Mouse (Mus musculus): ENCODE results near the gene Krt9.
"Not testable (repeated sequence)": the region's sequence is repeated elsewhere in the genome, so short reads cannot be mapped to it uniquely, and the experiment has no call there.

The Krt9 gene

GRCm38 (mm10) chr11:100192992-100193391, at the start of gene Krt9:
Krt9 (minus strand) TSS chr11:100193246.
- in situ Hi-C loops (cut with MseI, MboI), result no loop called here

- in situ Hi-C loops (cut with MseI, MboI), result not testable (repeated sequence)
Measured at GRCm38 (mm10) chr11:100240272-100240671, 47.2 kb upstream of the Krt9 start.

DNA sequence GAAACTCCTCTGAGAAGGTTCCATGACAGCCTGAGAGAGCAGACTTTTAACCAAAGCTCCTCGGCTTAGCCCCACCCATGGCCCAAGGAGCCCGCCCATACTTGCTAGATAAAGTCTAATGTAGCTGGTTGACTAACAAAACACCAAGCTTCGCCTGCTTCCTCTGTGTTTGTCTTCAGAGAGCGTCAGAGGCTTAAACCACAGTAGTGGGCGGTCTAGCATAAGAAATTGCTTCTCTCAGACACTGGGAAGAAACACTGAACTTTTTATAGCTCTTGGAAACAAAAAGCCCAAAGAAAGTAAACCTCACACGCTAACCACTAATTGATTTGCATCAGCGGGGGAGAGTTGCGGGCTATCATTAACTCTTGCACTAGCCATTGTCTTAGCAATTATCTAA, 28.7 kb upstream of the Krt9 start:
- in situ Hi-C loops (cut with MseI, MboI), result no loop called here

DNA sequence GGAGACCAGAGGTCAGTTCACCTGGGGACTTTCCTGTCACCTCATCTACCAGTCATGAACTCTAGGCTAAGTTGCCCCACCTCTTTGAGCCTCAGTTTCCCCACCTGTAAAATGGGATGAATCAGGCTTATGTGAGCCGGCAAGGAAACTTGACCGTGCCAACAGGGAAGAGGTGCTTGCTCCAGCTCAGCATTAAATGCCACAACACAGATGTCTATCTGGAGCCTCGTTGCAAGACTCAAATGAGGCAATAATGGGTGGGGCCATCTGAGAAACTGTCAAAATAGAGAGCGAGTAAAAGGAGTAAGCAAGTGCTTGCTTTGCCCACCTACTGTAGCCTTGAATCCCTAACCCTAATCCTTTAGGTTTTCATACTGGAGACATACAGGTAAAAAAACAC, 26.3 kb upstream of the Krt9 start:
- in situ Hi-C loops (cut with MseI, MboI), result no loop called here

DNA sequence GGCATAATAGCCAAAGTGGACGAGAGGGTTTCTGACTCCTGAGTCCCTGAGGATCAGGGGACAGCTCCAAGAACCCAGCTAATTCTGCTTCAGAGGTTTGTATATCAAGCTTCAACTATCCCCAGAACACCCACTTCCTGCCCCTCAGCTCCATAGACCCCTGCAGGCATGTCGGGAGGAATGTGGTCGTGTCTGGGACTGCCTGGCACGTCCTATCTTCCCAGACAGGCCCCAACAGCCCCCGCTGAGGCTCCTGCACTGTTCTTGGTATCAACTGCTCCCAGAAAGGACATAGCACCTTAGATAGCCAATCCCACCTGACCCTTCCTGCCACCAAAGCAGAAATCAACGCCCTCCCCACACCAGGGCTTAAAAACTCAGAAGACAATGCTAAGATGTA, 15.5 kb upstream of the Krt9 start:
- in situ Hi-C loops (cut with MseI, MboI), result no loop called here

GRCm38 (mm10) chr11:100207498-100207897, 14.5 kb upstream of the Krt9 start, which contains the start of gene Krt14:
Krt14 (minus strand) TSS chr11:100207548.
- in situ Hi-C loops (cut with MseI, MboI), result no loop called here

DNA sequence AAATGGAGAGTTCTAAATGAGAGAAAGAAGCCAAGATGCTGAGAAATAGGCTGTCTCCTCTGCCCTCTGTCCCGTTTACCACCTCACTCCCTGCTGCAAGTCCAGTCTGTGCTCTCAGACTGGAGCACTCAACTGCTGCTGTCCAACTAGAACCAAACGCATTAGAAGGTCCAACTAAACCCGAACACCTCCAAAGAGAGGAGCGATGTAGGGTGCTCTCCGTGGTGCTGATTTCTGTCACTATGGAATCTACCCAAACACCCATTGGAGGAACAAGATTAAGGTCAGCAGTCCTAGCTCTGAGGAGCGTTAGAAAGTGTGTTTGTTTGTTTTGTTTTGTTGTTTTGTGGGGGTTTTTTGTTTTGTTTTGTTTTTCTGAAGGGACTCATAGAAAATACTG, 10.4 kb upstream of the Krt9 start:
- in situ Hi-C loops (cut with MseI, MboI), result no loop called here

GRCm38 (mm10) chr11:100202906-100203305, 9.9 kb upstream of the Krt9 start:
- in situ Hi-C loops (cut with MseI, MboI), result no loop called here

DNA sequence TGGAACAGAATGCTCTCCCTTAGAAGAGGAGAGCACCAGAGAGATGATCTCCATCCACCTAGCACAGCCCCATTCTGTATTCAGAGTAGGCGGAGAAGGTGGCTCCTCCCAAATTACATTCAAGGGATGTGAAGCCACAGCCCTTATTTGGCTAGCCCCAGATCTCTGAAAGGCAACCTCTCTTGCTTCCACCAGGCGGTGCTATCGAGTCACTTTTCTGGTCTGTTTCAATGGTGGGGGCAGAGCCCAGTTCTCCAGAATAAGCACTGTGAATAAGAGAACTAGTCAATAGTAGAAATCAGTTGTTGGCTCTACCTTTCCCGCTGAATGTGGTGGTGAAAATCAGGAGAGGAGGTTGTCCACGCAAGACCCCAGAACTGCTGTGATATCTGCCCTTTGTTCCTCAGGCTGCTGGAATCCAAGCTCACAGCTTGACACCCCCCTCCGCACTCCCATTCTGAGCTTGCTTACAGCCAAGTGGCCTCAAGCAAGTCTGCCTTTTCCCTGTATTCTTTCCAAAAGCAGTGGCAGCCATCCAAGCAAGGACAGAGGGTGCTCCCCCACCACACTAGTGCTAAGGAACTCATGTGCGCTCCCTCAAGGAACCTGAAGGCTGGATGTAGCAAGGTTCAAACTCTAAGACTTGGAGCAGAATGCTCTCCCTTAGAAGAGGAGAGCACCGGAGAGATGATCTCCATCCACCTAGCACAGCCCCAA, 7.2 kb upstream of the Krt9 start:
- in situ Hi-C loops (cut with MseI, MboI), result no loop called here

DNA sequence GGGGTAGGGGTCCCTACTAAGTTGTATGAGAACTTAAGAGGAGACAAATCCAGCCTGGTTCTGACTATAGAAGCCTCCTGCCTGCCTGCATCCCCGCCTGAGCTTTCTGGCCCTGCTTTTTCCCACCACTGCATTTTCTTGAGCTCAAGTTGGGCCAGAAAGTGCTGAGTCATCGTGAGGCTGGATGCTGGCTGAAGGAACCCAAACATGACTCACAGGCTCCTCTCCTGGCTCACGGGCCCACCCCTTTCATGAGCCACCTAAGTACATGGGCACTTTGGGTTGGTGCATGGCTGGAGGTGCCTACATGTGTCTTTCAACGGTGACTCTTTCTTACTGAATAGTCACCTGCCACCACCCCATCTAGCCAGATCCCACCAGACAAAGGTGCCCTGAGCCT, 5.6 kb upstream of the Krt9 start:
- in situ Hi-C loops (cut with MseI, MboI), result no loop called here

DNA sequence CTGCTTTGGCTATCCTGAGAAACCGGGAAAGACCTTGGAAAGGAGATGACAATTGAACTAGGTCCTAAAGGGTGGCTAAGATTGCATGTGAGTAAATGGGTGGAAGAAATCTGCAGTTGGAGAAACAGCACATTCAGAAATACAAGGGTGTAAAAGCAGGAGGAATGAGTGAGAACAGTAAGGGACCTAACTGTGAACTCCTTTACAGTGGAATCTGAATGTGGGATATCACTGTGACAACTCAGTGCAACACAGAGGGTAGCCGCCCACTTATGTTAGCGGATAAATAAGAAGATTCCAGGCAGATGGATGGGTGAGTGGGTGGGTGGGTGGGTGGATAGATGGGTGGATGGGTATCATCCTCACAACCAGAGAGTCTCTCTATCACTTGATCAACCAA, 1.2 kb downstream of the Krt9 start:
- in situ Hi-C loops (cut with MseI, MboI), result no loop called here

DNA sequence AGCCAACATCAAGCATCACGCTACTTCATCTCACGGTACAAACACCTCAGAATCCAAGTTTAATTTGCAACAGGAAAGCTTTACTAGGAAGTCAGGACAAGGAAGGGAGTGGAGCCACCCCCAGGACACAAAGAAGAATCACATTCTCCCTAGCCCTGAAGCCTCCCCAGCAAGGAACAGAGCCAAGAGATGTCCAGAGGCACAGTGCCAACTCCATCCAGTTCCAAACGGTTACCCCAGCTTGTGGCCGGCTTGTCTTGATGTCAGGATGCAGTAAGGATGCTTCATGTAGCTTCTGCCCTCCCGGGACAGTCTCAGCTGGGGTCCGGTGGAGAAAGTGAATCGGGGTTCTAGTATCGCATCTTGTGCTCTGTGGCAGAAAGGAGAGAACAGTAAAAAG, 6.3 kb downstream of the Krt9 start:
- in situ Hi-C loops (cut with MseI, MboI), result no loop called here

DNA sequence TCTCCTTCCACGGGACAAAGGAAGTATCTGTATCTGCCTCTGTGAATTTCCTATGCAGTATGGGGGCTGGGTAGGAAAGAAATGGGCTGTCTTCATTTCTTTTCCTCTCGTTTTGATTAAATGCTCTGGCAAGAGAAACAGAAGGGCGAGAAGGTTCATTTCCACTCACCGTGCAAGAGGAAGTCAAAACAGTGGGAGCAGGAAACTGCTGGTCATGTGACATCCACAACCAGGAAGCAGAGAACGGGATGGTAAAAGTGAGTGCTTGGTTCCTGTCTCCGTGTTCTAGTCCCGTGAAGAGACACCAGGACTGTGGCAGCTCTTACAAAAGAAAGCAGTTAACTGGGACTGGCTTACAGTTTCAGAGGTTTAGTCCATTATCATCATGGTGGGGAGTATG, 11.3 kb downstream of the Krt9 start:
- in situ Hi-C loops (cut with MseI, MboI), result no loop called here

DNA sequence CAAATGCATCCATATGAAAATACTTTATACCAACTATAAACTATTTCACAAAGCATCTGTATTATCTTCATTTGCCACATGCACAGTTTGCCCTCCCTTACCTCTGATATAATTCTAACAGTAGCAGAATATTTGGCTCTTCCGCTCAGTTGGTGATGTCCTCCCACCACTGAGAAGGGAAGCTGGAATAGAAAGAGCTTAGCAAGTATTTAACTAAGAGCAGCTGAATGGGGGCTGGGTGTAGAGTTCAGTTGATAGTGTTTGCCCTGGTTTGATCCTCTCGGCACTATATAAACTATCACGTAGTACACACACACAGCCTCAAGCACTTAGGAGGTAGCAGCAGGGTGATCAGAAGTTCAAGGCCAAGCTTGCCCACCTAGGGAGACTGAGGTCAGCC, 13.8 kb downstream of the Krt9 start:
- in situ Hi-C loops (cut with MseI, MboI), result loop anchor here in 1 of 2 experiments (10.0 kb wide), 1 partner anchor 106 kb away; no protein-coding TSS in a partner anchor

DNA sequence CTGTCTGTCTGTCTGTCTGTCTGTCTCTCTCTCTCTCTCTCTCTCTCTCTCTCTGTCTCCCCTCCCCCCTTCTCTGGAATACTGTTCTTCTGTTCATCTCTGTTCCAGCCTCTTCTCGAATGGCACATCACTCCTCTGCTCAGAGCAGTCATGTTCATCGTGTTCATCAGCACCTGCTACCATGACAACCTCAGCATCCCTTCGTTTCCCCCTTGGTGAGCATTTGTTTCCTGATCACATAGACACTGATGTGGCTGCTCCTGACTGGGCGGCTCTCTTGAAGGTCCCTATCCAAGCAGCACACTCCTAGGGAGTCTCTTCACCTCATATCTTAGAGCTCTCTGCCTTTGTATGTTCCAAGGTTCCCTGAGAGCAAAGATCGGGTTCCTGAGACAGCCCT, 14.7 kb downstream of the Krt9 start:
- in situ Hi-C loops (cut with MseI, MboI), result loop anchor here in 1 of 2 experiments (10.0 kb wide), 1 partner anchor 106 kb away; no protein-coding TSS in a partner anchor

DNA sequence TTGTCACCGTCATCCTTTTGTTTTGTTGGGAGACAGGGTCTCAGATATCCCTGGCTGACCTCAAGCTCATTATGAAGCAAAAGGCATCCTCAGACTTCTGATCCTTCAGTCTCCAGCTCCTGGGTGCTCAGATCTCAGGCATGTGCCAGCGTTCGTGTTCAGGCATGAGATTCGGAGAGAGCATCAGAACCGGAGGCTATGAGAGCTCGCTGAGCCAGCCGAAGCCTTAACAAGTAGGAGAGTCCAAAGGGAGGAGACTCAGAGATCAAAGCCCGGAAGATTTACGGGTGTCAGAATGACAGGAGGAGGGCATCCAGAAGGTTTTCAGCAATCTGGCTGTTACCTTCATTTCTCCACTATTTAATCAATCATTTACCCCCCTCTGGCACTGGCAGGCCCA, 16.3 kb downstream of the Krt9 start:
- in situ Hi-C loops (cut with MseI, MboI), result loop anchor here in 1 of 2 experiments (10.0 kb wide), 1 partner anchor 108 kb away; no protein-coding TSS in a partner anchor

DNA sequence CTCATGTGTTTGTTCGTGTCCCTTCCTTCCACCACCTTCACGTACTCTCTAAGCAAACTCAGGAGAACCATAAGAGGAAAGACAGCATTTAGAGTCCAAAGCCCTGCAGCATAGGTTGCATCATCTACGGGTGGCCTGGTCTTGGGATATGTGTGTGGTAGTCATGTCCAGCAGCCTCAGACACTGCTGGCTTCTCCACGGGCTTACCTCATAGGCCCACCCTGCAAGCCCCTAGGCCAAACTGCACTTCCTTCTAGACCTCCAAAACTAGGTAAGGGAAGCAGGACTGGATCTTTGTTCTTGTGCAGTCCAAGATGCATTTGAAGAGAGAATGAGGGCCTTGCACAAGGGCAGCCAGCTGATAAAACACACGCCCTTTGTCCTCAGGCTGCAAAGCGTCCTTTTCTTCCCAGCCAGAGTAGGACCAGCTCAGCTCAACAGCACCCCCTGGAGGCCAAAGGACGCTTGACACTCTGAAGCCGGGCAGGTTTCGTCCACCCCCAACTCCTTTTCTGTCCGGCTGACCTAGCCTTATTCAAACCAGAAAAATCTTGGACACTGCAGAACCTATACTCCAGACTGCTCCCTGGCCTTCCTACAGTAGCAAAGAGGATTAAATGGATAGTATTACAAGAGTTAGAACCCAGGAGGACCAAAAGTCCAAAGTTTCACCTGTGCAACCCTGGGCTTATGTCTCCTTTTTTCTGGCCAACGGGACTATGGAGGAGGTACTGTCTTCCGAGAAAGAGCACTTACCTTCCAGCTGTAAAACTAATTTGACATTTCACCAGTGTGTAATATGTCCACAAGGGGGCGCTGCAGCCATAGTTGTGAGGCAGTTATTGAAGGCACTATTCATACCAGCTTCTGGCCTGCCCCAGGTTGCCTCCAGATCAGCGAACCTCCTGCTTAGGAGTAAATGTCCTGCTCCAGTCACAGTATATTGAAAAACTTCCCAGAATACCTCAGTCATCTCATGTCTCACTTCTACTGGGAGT, 24.0 kb downstream of the Krt9 start:
- in situ Hi-C loops (cut with MseI, MboI), result loop anchor here (5.0 kb wide), 2 partner anchors 102 to 112 kb away; no protein-coding TSS in a partner anchor

DNA sequence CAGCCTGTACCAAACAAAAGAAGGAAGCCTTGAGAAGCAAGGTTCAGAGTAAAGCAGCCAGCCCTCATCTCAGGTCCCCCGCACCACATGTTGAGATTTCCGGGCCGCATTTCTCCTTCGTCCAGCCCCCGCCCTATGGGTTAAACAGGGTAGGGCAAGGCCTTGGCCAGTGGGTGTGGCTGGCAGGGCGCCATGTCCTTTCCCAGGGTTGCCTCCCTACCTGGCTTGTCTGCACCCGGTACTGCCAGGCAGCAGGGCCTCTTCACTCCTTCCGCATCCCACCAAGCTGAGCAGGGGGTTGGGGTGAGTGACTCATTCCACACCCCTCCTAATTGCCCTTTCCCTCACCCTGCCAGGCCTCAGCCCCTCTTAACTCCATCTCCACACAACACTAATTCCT, 25.0 kb downstream of the Krt9 start:
- in situ Hi-C loops (cut with MseI, MboI), result loop anchor here (5.0 kb wide), 2 partner anchors 101 to 111 kb away; no protein-coding TSS in a partner anchor

GRCm38 (mm10) chr11:100164392-100164791, 28.7 kb downstream of the Krt9 start:
- in situ Hi-C loops (cut with MseI, MboI), result no loop called here

DNA sequence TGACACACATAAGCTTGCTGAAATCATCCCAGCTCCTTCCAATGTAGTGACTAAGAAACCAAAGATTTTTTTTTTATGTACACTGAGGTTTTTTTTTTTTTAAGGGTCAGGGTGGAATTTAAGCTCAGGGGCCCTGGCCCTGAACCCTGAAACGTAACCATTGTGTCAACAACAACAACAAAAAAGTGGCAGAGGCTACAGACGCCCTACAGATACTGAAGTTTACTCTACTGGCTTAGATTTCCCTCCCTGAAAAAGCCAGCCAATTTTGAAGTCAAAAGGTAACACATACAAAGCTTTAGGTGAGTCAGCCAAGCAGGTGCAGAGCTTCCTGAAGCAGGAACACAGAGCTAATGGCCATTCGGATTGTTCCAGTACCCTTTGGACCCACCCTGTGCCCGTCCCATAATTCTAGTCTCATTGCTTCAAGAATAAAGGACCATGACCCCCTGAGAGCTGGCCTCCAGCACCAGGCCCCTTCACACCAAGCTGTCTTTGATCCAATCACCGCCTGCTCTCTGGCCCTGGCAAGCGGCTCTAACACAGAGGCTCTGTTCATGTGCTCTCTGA, 35.1 kb downstream of the Krt9 start:
- in situ Hi-C loops (cut with MseI, MboI), result no loop called here

GRCm38 (mm10) chr11:100157331-100157730, 35.7 kb downstream of the Krt9 start:
- in situ Hi-C loops (cut with MseI, MboI), result no loop called here
